Mouse (Mus musculus) right cerebral cortex, postnatal 14 days (tissue): ENCODE measurements around the gene Nuak2.
"Not testable (repeated sequence)": the region's sequence is repeated elsewhere in the genome, so short reads cannot be mapped to it uniquely, and the experiment has no call there.

Experiments
- DNase-seq: peaks from one replicate; pipeline ENCODE4 v3.0.0; 2022

Nuak2 gene

GRCm38 (mm10) chr1:132329656-132330055 lies 13.7 kb downstream of the Nuak2 start:
- DNase-seq: no peak

- DNase-seq: no peak
Observed at GRCm38 (mm10) chr1:132330397-132330796, 14.5 kb downstream of the Nuak2 start.

GRCm38 (mm10) chr1:132331283-132331682 lies 15.4 kb downstream of the Nuak2 start:
- DNase-seq: no peak

- no peak for DNase-seq
Observed at GRCm38 (mm10) chr1:132333201-132333600, 17.3 kb downstream of the Nuak2 start.

- no peak for DNase-seq
Observed at GRCm38 (mm10) chr1:132333675-132334141, 17.8 kb downstream of the Nuak2 start.

- no peak for DNase-seq
Observed at GRCm38 (mm10) chr1:132334178-132334801, 18.4 kb downstream of the Nuak2 start.

- no peak for DNase-seq
Observed at GRCm38 (mm10) chr1:132335378-132335965, 19.5 kb downstream of the Nuak2 start.

- DNase-seq: no peak
Observed at GRCm38 (mm10) chr1:132336921-132337320, 21.0 kb downstream of the Nuak2 start.

- DNase-seq: no peak
Observed at GRCm38 (mm10) chr1:132338027-132338660, 22.2 kb downstream of the Nuak2 start.

- DNase-seq: no peak
Observed at GRCm38 (mm10) chr1:132341731-132342501, 26.0 kb downstream of the Nuak2 start.

GRCm38 (mm10) chr1:132342518-132342917 lies 26.6 kb downstream of the Nuak2 start:
- no peak for DNase-seq

GRCm38 (mm10) chr1:132343191-132343590 lies 27.3 kb downstream of the Nuak2 start:
- DNase-seq: no peak

GRCm38 (mm10) chr1:132343656-132344055 lies 27.7 kb downstream of the Nuak2 start:
- no peak for DNase-seq

- no peak for DNase-seq
Observed at GRCm38 (mm10) chr1:132345514-132345913, 29.6 kb downstream of the Nuak2 start.

- DNase-seq: no peak
Observed at GRCm38 (mm10) chr1:132346134-132346851, 30.4 kb downstream of the Nuak2 start.

GRCm38 (mm10) chr1:132346951-132347350 lies 31.0 kb downstream of the Nuak2 start:
- no peak for DNase-seq

GRCm38 (mm10) chr1:132348401-132348800 lies 32.5 kb downstream of the Nuak2 start:
- DNase-seq: no peak

GRCm38 (mm10) chr1:132349049-132349448 lies 33.1 kb downstream of the Nuak2 start:
- DNase-seq: not testable (repeated sequence)

- not testable (repeated sequence) for DNase-seq
Observed at GRCm38 (mm10) chr1:132349601-132350000, 33.7 kb downstream of the Nuak2 start.

GRCm38 (mm10) chr1:132351058-132351457 lies 35.1 kb downstream of the Nuak2 start:
- DNase-seq: no peak

GRCm38 (mm10) chr1:132353389-132353788 lies 37.5 kb downstream of the Nuak2 start:
- no peak for DNase-seq

- no peak for DNase-seq
Observed at GRCm38 (mm10) chr1:132354234-132354633, 38.3 kb downstream of the Nuak2 start.

- DNase-seq: no peak
Observed at GRCm38 (mm10) chr1:132355162-132355601, 39.3 kb downstream of the Nuak2 start.
